Mouse (Mus musculus) brain, embryonic 14.5 days (tissue): Measurements from ENCODE around the gene Rap1a.

Experiments used
- CTCF ChIP-seq: fragments of 200-500 bp; IDR thresholded peaks from 2 replicates; pipeline ENCODE4 v1.5.1; 2012; ENCODE audit warnings: inconsistent platforms, mild to moderate bottlenecking, moderate library complexity, borderline replicate concordance; ENCODE audit not compliant: insufficient read depth, insufficient read length; ENCODE audit errors: extremely low read depth
- POLR2A ChIP-seq: fragments of 200-500 bp; IDR thresholded peaks from 2 replicates; pipeline ENCODE4 v1.6.1; 2012; ENCODE audit warnings: mild to moderate bottlenecking, inconsistent platforms, borderline replicate concordance; ENCODE audit not compliant: poor library complexity, insufficient read depth, insufficient read length, severe bottlenecking; ENCODE audit errors: extremely low read depth

DNA sequence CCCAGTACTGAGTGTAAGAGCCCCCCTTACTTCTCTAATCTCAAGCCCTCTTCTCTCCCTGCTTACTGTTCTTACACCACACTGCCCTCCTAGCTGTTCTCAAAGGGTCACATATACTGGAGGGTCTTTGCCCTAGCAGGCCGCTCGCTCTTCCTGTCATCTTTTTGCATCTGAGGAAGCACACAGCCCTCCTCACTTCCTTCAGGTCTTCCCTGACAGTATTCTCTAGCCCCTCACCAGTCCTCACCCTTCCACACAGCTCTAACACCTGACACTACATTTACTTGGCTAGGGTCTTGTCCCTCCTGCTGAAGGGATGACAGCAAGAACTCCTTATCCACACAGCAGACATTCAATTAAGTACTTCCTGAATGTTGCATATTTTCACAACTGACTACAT is 2.4 kb downstream of the Rap1a start:
- TF ChIP-seq POLR2A (no peak), CTCF (no peak)
